In the genomic region with DNA sequence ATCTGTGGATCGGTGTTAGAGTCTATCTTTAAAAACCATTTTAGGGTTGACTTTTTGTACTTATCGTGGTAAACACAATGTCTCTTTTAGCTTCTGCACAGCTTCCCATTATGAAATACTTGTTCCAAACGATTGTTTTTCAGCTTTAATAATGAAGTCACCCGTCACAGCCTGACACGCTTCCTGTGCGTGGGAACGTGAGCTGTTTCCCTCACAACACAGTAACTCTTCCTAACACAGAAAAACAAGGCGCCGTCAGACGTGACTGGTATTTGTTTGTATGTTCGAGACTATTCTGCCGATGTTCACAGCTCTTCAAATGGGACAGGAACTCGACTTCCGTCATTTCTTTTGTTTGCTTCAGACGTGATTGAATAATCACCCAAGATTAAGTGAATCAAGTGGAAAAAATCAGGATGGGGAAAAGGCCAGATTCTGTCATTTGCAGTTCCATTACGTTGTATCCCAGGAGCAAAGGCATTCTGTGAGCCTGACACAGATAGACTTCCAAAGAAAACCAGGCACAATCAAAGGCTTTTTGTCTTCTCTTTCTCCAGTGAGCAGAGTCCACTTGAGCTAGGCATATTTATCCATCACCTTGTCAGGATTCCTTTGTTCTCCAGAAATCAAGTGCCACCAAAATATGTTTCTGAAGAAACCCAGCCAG, we compare ENCODE assay signal across 13 mouse cellular contexts.
DNase-seq lines count a peak whose midpoint lies in the region; ATAC-seq and TF ChIP-seq lines count a peak whose summit lies in the region.
"Had no signal": no experiment of that assay in that cellular context is flagged by ENCODE, and none has a peak within 500 bp of the region (broad histone marks: within the 10 kb centered on the region; RNA-seq: fewer than 3 reads in every experiment).

No protein-coding gene starts in this region.

- no peaks in the 10 kb centered on the region for H3K27me3 ChIP-seq in heart, embryonic 14.5 days (ENCODE audit: control insufficient read depth, insufficient read depth, low read length)
- H3K27me3 ChIP-seq in thymus, adult 2 months (ENCODE audit: control insufficient read depth, insufficient read depth, low read length), result no peaks in the 10 kb centered on the region
- H3K27me3 ChIP-seq: CH12.LX; limb, embryonic 12.5 days had no signal

- H3K4me1 ChIP-seq in heart, embryonic 14.5 days (ENCODE audit: control insufficient read depth in 2 of 2, insufficient read depth in 2 of 2, low read length in 2 of 2), result peaks cover 6% of the 10 kb centered on the region in 2 experiments; a peak in 3 of 4 replicates
- no peaks in the 10 kb centered on the region for H3K4me1 ChIP-seq in thymus, adult 2 months (replicated peaks; ENCODE audit: control insufficient read depth, insufficient read depth, low read length)

- no peak for TF ChIP-seq CTCF in thymus, adult 2 months (IDR thresholded peaks at IDR 0.05; ENCODE audit: borderline replicate concordance, control insufficient read depth, extremely low read depth, insufficient read depth, low read length, poor library complexity)

- no peak for TF ChIP-seq POLR2A in thymus, adult 2 months (IDR thresholded peaks at IDR 0.05; ENCODE audit: control insufficient read depth, extremely low read depth, insufficient read depth, low read length, poor library complexity)

- H3K36me3 ChIP-seq in heart, embryonic 14.5 days (ENCODE audit: control insufficient read depth, insufficient read depth, low read length), result no peaks in the 10 kb centered on the region
- no peaks in the 10 kb centered on the region for H3K36me3 ChIP-seq in thymus, adult 2 months (ENCODE audit: control insufficient read depth, insufficient read depth, low read length)
- H3K36me3 ChIP-seq: forebrain, embryonic 10.5 days; limb, embryonic 12.5 days had no signal

- 46% methylated on average over 16 of the region's 16 CpGs for WGBS in heart, embryonic 14.5 days
- WGBS in thymus, adult 2 months, result 88% methylated on average over 16 of the region's 16 CpGs

- no peak overlapping the region for H3K4me2 ChIP-seq in heart, embryonic 14.5 days (ENCODE audit: low read length)
- H3K4me2 ChIP-seq: limb, embryonic 12.5 days had no signal

- H3K9me3 ChIP-seq in heart, embryonic 14.5 days (ENCODE audit: control insufficient read depth, low read length), result no peaks in the 10 kb centered on the region
- H3K9me3 ChIP-seq: forebrain, embryonic 10.5 days; limb, embryonic 12.5 days had no signal

- H3K9ac ChIP-seq in heart, embryonic 14.5 days (ENCODE audit: low read length), result no peak overlapping the region
- H3K9ac ChIP-seq: limb, embryonic 12.5 days had no signal

- no peak overlapping the region for H3K4me3 ChIP-seq in heart, embryonic 14.5 days (ENCODE audit: control insufficient read depth in 1 of 2, insufficient read depth in 1 of 2, low read depth in 1 of 2, low read length in 2 of 2)
- H3K4me3 ChIP-seq in thymus, adult 2 months (ENCODE audit: control insufficient read depth, insufficient read depth, low read length), result no peak overlapping the region
- H3K4me3 ChIP-seq: forebrain, embryonic 10.5 days; limb, embryonic 12.5 days had no signal

- no peak for ATAC-seq in heart, embryonic 14.5 days (ENCODE audit: insufficient number of reproducible peaks, insufficient read depth, low FRiP score, low read depth)

- H3K27ac ChIP-seq in heart, embryonic 14.5 days (replicated peaks in 1 of 2; ENCODE audit: control insufficient read depth in 1 of 2, insufficient read depth in 1 of 2, low read depth in 2 of 2, low read length in 2 of 2), result peak overlapping the region; percentile 46 to 67
- H3K27ac ChIP-seq in thymus, adult 2 months (ENCODE audit: control insufficient read depth, insufficient read depth, low read length), result no peak overlapping the region
- H3K27ac ChIP-seq: forebrain, embryonic 10.5 days; limb, embryonic 12.5 days had no signal

- DNase-seq in kidney, postnatal 14 days, result peak; percentile 33
- no peak for DNase-seq in kidney, adult 8-10 months
- peak; percentile 25 to 30 for DNase-seq in heart, adult 18-20 months
- peak; percentile 23 for DNase-seq in lung, postnatal 10 days
- no peak for DNase-seq in thymus, adult 2 months
- DNase-seq in thymus, postnatal 4 days, result no peak
- DNase-seq: adrenal gland, postnatal 25 days; cerebellum, adult 2 months; thymus, postnatal 36 days had no signal

Comparison
In these comparisons a context has a peak if more than half of its experiments do, and no peak if none do; other contexts are left out.
1. DNase-seq: peak in kidney, postnatal 14 days (single experiment), heart, adult 18-20 months (2 of 2) and lung, postnatal 10 days (single experiment); none in kidney, adult 8-10 months (0 of 2), thymus, adult 2 months (single experiment) and thymus, postnatal 4 days (single experiment).